Mouse (Mus musculus) liver, embryonic 15.5 days (tissue): ENCODE measurements around the gene 1700025G04Rik. TPM values are rescaled to one million over a fixed set of nuclear protein-coding genes. Genes with fewer than 3 reads are reported as not detected.

Experiments
- ATAC-seq: fragments of 200-750 bp; cut with Nextera tagmentation; 2 replicates; pipeline ENCODE4 v1.8.0; 2017; ENCODE audit warnings: moderate number of reproducible peaks, mild to moderate bottlenecking, moderate library complexity; ENCODE audit not compliant: insufficient read depth
- H3K27ac ChIP-seq: fragments of 300-500 bp; sonication (generic); replicated peaks from 2 replicates; pipeline ENCODE4 v1.5.1; 2015; ENCODE audit warnings: mild to moderate bottlenecking, inconsistent platforms
- H3K27me3 ChIP-seq: fragments of 300-500 bp; sonication (generic); 2 replicates; pipeline ENCODE4 v1.6.1; 2015; ENCODE audit warnings: mild to moderate bottlenecking, inconsistent platforms
- H3K36me3 ChIP-seq: fragments of 300-500 bp; sonication (generic); replicated peaks from 2 replicates; pipeline ENCODE4 v1.6.1; 2015; ENCODE audit warnings: moderate library complexity, mild to moderate bottlenecking, inconsistent platforms
- H3K4me1 ChIP-seq: fragments of 300-500 bp; sonication (generic); replicated peaks from 2 replicates; pipeline ENCODE4 v1.6.1; 2015; ENCODE audit warnings: inconsistent platforms
- H3K4me2 ChIP-seq: fragments of 300-500 bp; sonication (generic); 2 replicates; pipeline ENCODE4 v1.6.1; 2015; ENCODE audit warnings: moderate library complexity, mild to moderate bottlenecking, inconsistent platforms
- H3K4me3 ChIP-seq: fragments of 300-500 bp; sonication (generic); replicated peaks from 2 replicates; pipeline ENCODE4 v1.5.1; 2015; ENCODE audit warnings: mild to moderate bottlenecking, inconsistent platforms
- H3K9ac ChIP-seq: fragments of 300-500 bp; sonication (generic); 2 replicates; pipeline ENCODE4 v1.6.1; 2015; ENCODE audit warnings: moderate library complexity, mild to moderate bottlenecking, inconsistent platforms
- H3K9me3 ChIP-seq: fragments of 300-500 bp; sonication (generic); replicated peaks from 2 replicates; pipeline ENCODE4 v1.6.1; 2016; ENCODE audit warnings: inconsistent platforms
- WGBS: fragments of 180-500 bp; shearing (Covaris S2); methylation state at CpG from one replicate; pipeline ENCODE4 v1.1.7; 2015; ENCODE audit warnings: mixed read lengths; ENCODE audit not compliant: insufficient replicate concordance; 5-methylcytosine and 5-hydroxymethylcytosine counted together
- polyA plus RNA-seq: library from polyadenylated mRNA; unstranded; fragments of >200 nt; fragmentation: Nextera tagmentation; extraction: Ambion mirVana; gene quantifications from 2 replicates; pipeline ENCODE4 v1.2.1, GENCODE M21; 2015

1700025G04Rik gene
- polyA plus RNA-seq, 1 experiment from 2014 or later, result 2.3 TPM

DNA sequence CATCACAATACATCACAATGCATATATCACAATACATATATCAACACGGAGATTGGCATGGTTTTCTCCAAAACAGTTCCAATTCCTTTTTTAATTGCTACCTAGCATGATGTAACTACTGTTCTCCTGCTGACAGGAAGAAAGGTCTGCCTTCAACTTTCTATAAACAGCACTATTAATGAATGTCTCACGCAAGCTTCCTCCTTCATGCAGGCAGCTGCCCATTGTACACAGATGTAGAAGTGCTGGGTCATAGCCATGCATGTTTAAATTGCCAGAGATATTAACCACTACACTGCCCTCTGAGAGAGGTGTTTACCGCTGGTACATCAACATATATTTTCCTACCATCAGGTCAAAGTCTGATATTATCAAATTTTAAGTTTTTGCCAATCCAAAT, 113.1 kb downstream of the 1700025G04Rik start:
- H3K27me3 ChIP-seq, result no peaks in the 10 kb centered on the region
- H3K9ac ChIP-seq, result no peak overlapping the region
- H3K4me1 ChIP-seq, result no peaks in the 10 kb centered on the region
- no peak for ATAC-seq
- H3K9me3 ChIP-seq, result no peaks in the 10 kb centered on the region
- H3K4me3 ChIP-seq, result no peak overlapping the region
- H3K36me3 ChIP-seq, result no peaks in the 10 kb centered on the region
- no peak overlapping the region for H3K27ac ChIP-seq
- no peak overlapping the region for H3K4me2 ChIP-seq
- WGBS, result 41% methylated on average over 3 of the region's 3 CpGs

DNA sequence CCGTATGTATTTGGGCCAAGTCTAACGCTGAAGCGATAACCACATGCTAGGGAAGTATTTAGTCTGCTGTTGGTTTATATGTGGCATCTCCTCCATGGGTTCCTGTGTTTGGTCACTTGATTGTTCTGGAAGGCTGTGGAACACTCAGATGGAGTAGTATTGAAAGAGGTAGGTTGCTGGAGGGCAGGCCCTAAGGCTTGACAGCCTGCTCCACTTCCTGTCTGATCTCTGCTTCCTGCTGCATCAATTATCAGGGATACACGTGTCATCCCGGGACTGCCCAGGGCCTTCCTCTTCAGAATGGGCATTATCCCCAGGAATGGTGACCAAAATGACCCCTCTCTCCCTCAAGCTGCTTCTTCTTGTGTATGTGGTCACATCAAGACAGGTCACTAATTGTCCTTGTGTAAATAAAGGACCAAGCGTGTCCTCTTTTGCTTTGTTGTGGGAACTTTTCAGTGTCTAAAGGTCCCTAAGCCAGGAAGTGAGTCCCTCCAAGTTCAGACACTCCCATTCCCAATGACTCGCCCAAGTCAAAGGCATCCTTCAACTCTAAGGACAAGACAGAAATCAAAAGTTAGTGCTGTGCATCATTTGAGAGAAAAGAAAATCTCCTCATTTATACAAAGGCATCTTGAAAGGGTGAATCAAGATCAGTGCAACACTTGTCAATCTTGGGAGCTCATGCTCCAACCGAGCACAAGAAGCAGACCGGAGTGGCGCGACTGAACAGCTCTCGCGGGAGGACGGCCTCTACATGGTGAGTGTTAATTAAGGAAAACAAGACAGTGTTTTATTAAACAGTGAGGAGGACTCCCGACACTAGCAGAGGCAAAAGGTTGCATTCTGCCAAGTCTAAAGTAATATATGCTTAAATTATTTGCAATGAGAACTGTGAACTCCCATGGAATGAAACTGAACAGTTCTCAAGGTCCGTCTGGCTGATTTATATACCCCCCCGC, 114.2 kb downstream of the 1700025G04Rik start:
- Histone ChIP-seq H3K27me3 (no peaks in the 10 kb centered on the region), H3K4me3 (no peak overlapping the region), H3K27ac (no peak overlapping the region), H3K9me3 (no peaks in the 10 kb centered on the region), H3K36me3 (no peaks in the 10 kb centered on the region), H3K4me1 (no peaks in the 10 kb centered on the region), H3K9ac (no peak overlapping the region), H3K4me2 (no peak overlapping the region)
- no peak for ATAC-seq
- 65% methylated on average over 17 of the region's 17 CpGs for WGBS

- no peaks in the 10 kb centered on the region for H3K27me3 ChIP-seq
- no peaks in the 10 kb centered on the region for H3K4me1 ChIP-seq
- no peak for ATAC-seq
- no peaks in the 10 kb centered on the region for H3K9me3 ChIP-seq
- no peaks in the 10 kb centered on the region for H3K36me3 ChIP-seq
- 56% methylated on average over 8 of the region's 8 CpGs for WGBS
- H3K9ac ChIP-seq, result no peak overlapping the region
- H3K4me3 ChIP-seq, result no peak overlapping the region
- H3K4me2 ChIP-seq, result no peak overlapping the region
- no peak overlapping the region for H3K27ac ChIP-seq
Measured at GRCm38 (mm10) chr1:151974887-151975286, 115.0 kb downstream of the 1700025G04Rik start.

DNA sequence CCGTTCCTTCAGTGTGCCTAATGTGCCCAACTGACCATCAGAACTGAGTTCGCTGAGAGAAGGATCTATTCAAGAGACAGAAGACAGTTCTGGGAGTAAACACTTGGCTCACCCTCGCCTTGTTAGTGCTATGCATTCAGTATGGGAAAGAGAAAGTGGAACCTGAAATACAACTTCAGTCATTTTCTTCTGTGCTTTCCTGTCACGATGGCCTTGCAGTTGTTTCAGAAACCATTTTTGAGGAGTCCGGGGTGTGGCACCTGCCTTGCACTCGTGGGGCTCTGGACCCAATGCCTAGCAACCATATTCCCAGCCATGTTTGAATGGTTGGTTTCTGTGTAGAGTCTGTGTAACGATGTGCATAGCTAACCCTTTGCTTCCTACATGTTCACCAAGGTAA, 115.5 kb downstream of the 1700025G04Rik start:
- Histone ChIP-seq H3K9me3 (no peaks in the 10 kb centered on the region), H3K4me2 (no peak overlapping the region), H3K27me3 (no peaks in the 10 kb centered on the region), H3K4me1 (no peaks in the 10 kb centered on the region), H3K27ac (no peak overlapping the region), H3K9ac (no peak overlapping the region), H3K36me3 (no peaks in the 10 kb centered on the region), H3K4me3 (no peak overlapping the region)
- ATAC-seq, result no peak
- WGBS, result 67% methylated on average over 7 of the region's 7 CpGs

- no peaks in the 10 kb centered on the region for H3K9me3 ChIP-seq
- H3K27me3 ChIP-seq, result no peaks in the 10 kb centered on the region
- 62% methylated on average over 5 of the region's 5 CpGs for WGBS
- ATAC-seq, result no peak
- H3K9ac ChIP-seq, result no peak overlapping the region
- H3K4me1 ChIP-seq, result no peaks in the 10 kb centered on the region
- no peak overlapping the region for H3K4me2 ChIP-seq
- H3K27ac ChIP-seq, result no peak overlapping the region
- no peaks in the 10 kb centered on the region for H3K36me3 ChIP-seq
- H3K4me3 ChIP-seq, result no peak overlapping the region
Measured at GRCm38 (mm10) chr1:151973110-151973700, 116.7 kb downstream of the 1700025G04Rik start.

DNA sequence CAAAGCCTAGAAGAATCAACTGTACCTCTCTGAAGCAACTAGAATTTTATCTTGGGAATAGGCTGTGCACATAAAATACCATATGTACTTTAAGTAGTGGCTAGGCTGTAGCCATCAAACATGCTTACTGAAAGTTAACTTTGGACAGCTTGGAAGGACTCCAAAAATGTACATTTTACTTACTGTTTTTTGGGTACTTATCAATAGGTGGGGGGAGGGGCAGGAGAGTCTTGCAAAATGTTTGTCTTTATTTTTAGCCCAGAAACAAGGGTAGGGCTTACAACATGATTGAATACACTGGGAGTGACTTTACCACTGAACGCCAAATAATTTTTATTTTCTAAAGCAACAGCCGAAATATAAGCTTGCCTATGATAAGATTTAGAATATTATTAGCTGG, 118.3 kb downstream of the 1700025G04Rik start:
- no peak overlapping the region for H3K27ac ChIP-seq
- 51% methylated on average over 2 of the region's 2 CpGs for WGBS
- H3K9me3 ChIP-seq, result no peaks in the 10 kb centered on the region
- no peak overlapping the region for H3K4me3 ChIP-seq
- H3K36me3 ChIP-seq, result no peaks in the 10 kb centered on the region
- H3K4me2 ChIP-seq, result no peak overlapping the region
- H3K4me1 ChIP-seq, result no peaks in the 10 kb centered on the region
- no peaks in the 10 kb centered on the region for H3K27me3 ChIP-seq
- no peak overlapping the region for H3K9ac ChIP-seq
- ATAC-seq, result no peak

- ATAC-seq, result no peak
- no peaks in the 10 kb centered on the region for H3K9me3 ChIP-seq
- no peak overlapping the region for H3K27ac ChIP-seq
- H3K4me3 ChIP-seq, result no peak overlapping the region
- no peak overlapping the region for H3K4me2 ChIP-seq
- no peaks in the 10 kb centered on the region for H3K4me1 ChIP-seq
- 76% methylated on average over 5 of the region's 5 CpGs for WGBS
- H3K9ac ChIP-seq, result no peak overlapping the region
- no peaks in the 10 kb centered on the region for H3K27me3 ChIP-seq
- no peaks in the 10 kb centered on the region for H3K36me3 ChIP-seq
Measured at GRCm38 (mm10) chr1:151968126-151968525, 121.8 kb downstream of the 1700025G04Rik start.

GRCm38 (mm10) chr1:151964811-151965210, 125.1 kb downstream of the 1700025G04Rik start:
- Histone ChIP-seq H3K4me2 (no peak overlapping the region), H3K4me3 (no peak overlapping the region), H3K27me3 (no peaks in the 10 kb centered on the region), H3K9ac (no peak overlapping the region), H3K36me3 (no peaks in the 10 kb centered on the region), H3K9me3 (no peaks in the 10 kb centered on the region), H3K4me1 (no peaks in the 10 kb centered on the region), H3K27ac (no peak overlapping the region)
- 68% methylated on average over 2 of the region's 2 CpGs for WGBS
- no peak for ATAC-seq

- no peak for ATAC-seq
- WGBS, result 68% methylated on average over 7 of the region's 7 CpGs
Measured at GRCm38 (mm10) chr1:151963248-151963647, 126.7 kb downstream of the 1700025G04Rik start.

DNA sequence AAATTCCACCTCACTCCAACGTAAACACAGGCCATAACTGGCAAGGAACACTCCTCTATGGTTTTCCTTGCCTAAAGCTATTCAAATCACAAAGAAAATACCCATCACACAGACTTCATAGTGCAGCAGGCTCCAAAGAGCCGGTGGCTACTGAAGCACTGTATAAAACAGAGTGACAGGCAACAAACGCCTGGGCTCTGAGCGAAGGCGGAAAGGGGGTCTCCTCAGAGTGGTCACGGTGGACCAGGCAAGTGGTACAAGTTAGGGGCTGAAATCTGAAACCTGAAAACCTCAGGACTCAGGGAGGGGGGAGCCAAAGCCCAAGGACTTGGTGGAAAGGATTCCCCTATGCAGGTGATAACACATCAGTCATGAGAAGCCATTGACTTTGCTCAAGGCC, 127.8 kb downstream of the 1700025G04Rik start:
- no peak for ATAC-seq
- Histone ChIP-seq H3K4me2 (no peak overlapping the region), H3K4me3 (no peak overlapping the region)

More at GRCm38 (mm10) chr1:151963248-151963647, 126.7 kb downstream of the 1700025G04Rik start:
- no peak overlapping the region for H3K27ac ChIP-seq
- no peaks in the 10 kb centered on the region for H3K36me3 ChIP-seq
- H3K9ac ChIP-seq, result no peak overlapping the region
- H3K27me3 ChIP-seq, result no peaks in the 10 kb centered on the region
- H3K4me1 ChIP-seq, result no peaks in the 10 kb centered on the region
- H3K9me3 ChIP-seq, result no peaks in the 10 kb centered on the region
- no peak overlapping the region for H3K4me2 ChIP-seq
- no peak overlapping the region for H3K4me3 ChIP-seq

GRCm38 (mm10) chr1:151961204-151961603, 128.7 kb downstream of the 1700025G04Rik start:
- Histone ChIP-seq H3K4me3 (no peak overlapping the region), H3K4me1 (no peaks in the 10 kb centered on the region), H3K4me2 (no peak overlapping the region), H3K36me3 (no peaks in the 10 kb centered on the region), H3K9ac (no peak overlapping the region), H3K9me3 (no peaks in the 10 kb centered on the region), H3K27me3 (no peaks in the 10 kb centered on the region), H3K27ac (no peak overlapping the region)
- WGBS, result 79% methylated on average over 10 of the region's 10 CpGs
- ATAC-seq, result no peak

More for the DNA sequence above, 127.8 kb downstream of the 1700025G04Rik start:
- Histone ChIP-seq H3K36me3 (no peaks in the 10 kb centered on the region), H3K27ac (no peak overlapping the region), H3K4me1 (no peaks in the 10 kb centered on the region), H3K27me3 (no peaks in the 10 kb centered on the region), H3K9me3 (no peaks in the 10 kb centered on the region), H3K9ac (no peak overlapping the region)
- WGBS, result 60% methylated on average over 6 of the region's 6 CpGs
